Mouse (Mus musculus) E14TG2a.4 (cell line): ENCODE measurements around the gene Fundc1.

Source experiments
- CTCF ChIP-seq: conservative IDR thresholded peaks from 2 replicates; pipeline ENCODE4 v1.5.1; 2014; ENCODE audit warnings: low read length
- NANOG ChIP-seq: IDR thresholded peaks from 2 replicates; pipeline ENCODE4 v1.6.1; 2014; ENCODE audit warnings: borderline replicate concordance, low read length, mixed read lengths
- POU5F1 ChIP-seq: IDR thresholded peaks from 2 replicates; pipeline ENCODE4 v1.6.1; 2014; ENCODE audit warnings: low read length, borderline replicate concordance

GRCm38 (mm10) chrX:17590745-17591144 lies 18.6 kb upstream of the Fundc1 start:
- TF ChIP-seq CTCF (no peak), NANOG (no peak), POU5F1 (no peak)
